Mouse (Mus musculus) frontal cortex, postnatal 25 days (tissue): Measurements from ENCODE around the gene Hmg20b.
A peak's percentile ranks its signal among the peaks of the same experiment; 100 is the strongest.

ENCODE experiments used
- DNase-seq, 2 experiments: peaks; one replicate each; pipeline ENCODE4 v3.0.0; 2022; ENCODE audit warnings: low spot score in 2 of 2

The Hmg20b gene

GRCm38 (mm10) chr10:81354738-81355477, 4.6 kb upstream of the Hmg20b start:
- no peak for DNase-seq

DNA sequence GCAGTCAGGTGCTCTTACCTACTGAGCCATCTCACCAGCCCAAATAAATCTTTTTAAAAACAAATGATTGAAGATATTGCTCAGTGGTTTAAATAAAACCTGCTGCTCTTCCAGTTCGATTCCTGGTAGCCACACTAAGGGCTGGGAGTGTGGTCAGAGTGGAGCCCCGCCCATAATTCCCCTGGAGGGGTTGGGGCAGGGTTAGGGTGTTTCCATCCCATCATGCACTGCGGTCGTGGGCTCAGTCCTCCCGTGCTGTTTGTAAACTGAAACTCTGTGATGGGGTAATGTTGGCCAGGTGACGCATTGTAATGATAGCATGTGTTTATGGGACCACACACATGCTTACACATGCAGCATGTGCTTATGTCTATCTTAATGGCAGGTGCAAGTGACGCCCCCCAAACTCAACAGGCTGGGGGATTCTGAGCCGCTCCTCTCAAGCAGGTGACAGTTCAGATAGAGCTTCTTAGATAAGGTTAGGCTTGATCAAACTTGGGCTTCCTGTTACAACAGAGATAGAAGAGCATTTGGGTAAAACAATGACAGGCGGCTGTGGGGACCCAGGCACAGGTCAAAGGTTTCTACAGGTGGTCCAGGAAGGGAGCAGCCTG, 1.5 kb upstream of the Hmg20b start:
- DNase-seq, result no peak

- no peak for DNase-seq
Observed at GRCm38 (mm10) chr10:81349961-81350350, 324 bp downstream of the Hmg20b start.

GRCm38 (mm10) chr10:81349146-81349545, 1.1 kb downstream of the Hmg20b start:
- DNase-seq, result no peak

- no peak for DNase-seq
Observed at GRCm38 (mm10) chr10:81346453-81347067, 3.7 kb downstream of the Hmg20b start.

- no peak for DNase-seq
Observed at GRCm38 (mm10) chr10:81345162-81345534, 5.1 kb downstream of the Hmg20b start.

- no peak for DNase-seq
Observed at GRCm38 (mm10) chr10:81344421-81345161, 5.7 kb downstream of the Hmg20b start.

DNA sequence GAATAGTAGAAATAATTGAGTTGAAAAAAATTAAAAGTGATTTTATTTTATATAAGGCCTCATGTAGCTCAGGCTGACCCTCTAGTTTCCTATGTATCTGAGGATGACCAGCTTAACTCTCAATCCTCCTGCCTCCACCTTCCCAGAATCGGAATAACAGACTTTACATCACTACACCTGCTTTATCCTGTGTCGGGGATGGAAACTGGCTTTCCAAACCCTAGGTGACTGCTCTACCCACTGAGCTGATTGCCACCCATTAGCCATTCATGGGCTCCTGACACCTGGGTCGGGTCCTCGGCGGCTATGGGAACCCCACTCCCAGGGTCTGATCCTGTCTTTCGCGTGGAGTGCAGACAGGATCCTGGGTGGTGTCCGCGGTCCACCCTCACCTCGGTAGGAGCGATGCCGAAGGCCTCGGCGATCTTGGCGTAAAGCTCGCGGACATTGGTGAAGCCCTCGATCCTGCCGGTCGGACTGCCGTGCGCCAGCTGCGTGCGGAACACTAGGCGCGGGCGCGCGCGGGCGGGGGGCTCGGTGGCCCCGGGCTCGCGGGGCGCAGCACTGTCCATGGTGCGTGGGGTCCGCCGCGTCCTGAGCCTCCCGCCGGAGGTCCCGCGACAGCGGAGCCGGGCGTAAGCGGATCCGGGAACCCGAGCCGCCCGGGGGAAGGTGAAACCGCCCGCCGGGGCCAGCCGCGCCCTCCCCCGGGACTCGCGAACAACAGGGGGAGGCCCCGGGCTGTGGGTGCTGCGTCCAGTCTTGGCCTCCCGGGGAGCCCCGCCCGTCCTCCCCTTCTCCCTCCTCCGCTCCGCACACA, 7.4 kb downstream of the Hmg20b start, which contains the start of gene Gipc3:
TSS of gene Gipc3 (minus strand) at position 581 of the 820 bp plus-strand sequence.
- DNase-seq, result no peak

- DNase-seq, result peak; percentile 48 to 50
Observed at GRCm38 (mm10) chr10:81341333-81341949, 8.8 kb downstream of the Hmg20b start.

GRCm38 (mm10) chr10:81340551-81341332, 9.5 kb downstream of the Hmg20b start:
- DNase-seq, result no peak

DNA sequence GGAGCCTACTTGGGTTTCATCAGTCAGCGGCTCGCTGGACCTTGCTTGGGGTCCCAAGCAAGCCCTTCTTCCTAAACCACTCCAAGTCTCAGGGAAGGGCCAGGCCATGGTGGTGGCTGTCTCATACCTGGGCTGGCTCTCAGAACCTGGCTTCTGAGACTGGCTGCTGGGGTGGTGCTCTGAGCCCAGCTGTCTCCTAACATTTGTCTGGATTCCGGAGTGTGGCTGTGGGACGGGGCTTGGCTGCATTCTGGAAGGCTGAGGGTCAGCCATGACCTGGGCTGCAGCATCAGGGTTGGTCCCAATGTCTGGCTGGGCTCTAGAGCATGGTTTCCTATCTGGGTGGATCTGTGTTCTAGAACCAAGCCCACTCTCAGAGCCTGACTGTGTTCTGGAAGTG, 13.7 kb downstream of the Hmg20b start:
- DNase-seq, result no peak

DNA sequence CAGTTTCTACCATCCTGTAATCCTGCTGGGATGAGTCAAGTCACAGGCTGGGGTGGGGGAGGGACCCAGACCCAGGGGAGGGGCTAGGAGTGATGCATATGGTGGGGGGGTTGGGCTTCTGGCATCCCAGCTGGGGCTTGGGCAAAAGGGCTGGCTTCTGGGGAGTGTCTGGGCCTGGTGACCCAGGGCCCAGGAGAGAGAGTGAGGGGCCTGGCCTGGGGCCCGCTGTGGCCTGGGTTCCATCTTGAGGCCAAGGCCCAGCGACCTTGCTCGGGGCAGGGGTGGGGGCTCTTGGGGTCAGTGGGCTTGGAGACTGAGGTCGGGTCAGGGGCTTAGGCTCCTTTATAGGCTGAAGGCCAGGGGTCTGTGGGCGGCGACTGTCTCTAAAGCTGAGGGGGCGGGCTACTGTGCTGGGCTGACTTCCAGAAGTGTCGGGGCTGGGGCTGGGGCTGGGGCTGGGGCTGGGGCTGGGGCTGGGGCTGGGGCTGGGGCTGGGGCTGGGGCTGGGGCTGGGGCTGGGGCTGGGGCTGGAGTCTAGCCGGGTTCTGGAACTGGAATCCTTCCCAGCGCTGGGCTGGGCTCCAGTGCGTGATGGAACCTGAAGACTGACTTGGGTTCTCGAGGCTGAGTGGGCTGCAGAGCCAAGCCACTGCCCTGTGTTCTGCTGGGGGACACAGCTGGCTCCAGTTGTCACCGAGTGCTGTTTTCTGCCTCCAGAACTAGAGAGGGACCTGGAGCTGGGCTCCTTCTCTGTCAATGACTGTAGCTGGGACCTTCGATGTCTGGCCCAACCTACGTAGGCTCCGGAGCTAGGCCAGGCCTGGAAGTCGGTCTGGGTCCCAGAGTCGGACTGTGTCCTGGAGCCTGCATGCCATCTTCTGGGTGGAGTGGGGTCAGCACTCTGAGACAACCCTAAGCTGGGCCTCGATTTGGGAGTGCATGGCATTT, 14.6 kb downstream of the Hmg20b start:
- DNase-seq, result no peak

- no peak for DNase-seq
Observed at GRCm38 (mm10) chr10:81334324-81334723, 16.0 kb downstream of the Hmg20b start.

DNA sequence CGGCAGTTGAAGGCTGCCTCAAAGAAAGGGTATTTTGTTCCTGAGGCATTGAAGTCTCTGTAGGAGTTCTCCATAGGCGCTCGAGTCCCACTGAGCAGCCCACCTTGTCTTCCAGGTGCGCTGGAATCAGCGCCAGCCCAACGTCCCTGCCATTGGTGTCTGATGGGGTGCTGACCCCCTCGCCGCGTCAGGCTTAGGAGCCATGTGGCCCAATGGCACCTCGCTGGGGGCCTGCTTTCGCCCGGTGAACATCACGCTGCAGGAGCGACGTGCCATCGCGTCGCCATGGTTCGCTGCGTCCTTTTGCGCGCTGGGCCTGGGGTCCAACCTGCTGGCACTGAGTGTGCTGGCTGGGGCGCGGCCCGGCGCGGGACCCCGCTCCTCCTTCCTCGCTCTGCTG, 18.0 kb downstream of the Hmg20b start:
- no peak for DNase-seq

GRCm38 (mm10) chr10:81330007-81330406, 20.3 kb downstream of the Hmg20b start:
- DNase-seq, result no peak

- DNase-seq, result no peak
Observed at GRCm38 (mm10) chr10:81329194-81329975, 20.9 kb downstream of the Hmg20b start.

DNA sequence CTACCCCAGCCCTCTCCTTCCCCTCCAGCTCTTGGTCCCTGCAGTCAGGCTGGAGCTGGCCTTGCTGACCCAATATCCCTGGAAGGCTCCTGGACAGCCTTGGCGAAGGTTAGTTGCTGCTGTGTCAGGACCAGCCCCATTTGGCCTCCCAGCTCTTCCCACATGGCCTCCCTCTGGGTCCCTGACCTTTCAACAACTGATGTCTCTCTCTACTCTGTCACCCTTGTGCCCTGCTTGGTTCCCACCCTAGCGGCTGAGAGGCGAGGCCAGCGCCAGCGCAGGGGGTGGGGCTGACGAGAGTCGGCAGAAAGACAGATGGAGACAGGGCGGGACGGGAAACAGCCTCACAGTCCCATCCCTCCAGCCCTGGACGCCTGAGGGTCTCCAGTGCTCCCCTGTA, 21.9 kb downstream of the Hmg20b start, which contains the start of gene Tbxa2r:
TSS of gene Tbxa2r (plus strand) at position 346 of the 400 bp plus-strand sequence.
- DNase-seq, result no peak

DNA sequence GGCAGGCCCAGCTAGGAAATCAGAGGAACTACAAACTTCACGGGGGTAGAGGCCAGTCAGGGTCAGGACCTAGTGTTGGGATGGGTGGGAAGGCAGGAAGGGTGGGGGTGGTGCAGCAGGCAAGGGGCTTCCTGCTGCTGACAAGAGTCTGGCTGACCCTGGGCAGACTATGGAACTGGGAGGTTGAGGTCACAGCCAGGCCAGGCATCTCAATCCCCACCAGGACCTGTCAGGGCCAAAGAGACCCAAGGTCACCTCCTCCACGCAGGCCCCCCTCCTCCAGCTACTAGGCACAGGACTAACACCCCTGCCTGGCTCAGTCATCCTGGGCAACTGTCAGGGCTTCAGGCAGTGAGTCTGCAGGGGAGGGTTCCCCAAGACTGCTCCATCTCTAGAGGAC, 22.3 kb downstream of the Hmg20b start:
- DNase-seq, result no peak
